In genomic region chr2:149829955-149830535, GRCm38 (mm10) we compare ENCODE assay signal across 8 mouse cellular contexts. TPM values are rescaled to one million over a fixed set of nuclear protein-coding genes. Genes with fewer than 3 reads are reported as not detected.
DNase-seq lines count a peak whose midpoint lies in the region; ATAC-seq and TF ChIP-seq lines count a peak whose summit lies in the region.

No protein-coding gene starts in this region.

- peak; percentile 3 for DNase-seq in kidney, postnatal 0 days (ENCODE audit: low spot score)
- DNase-seq in kidney, postnatal 14 days = no peak
- DNase-seq in cerebellum, adult 18-20 months = peak; percentile 56 to 60
- DNase-seq in urinary bladder, adult 2 months (ENCODE audit: low spot score) = no peak
- no peak for DNase-seq in adrenal gland, postnatal 4 days (ENCODE audit: low spot score in 2 of 2)
- DNase-seq in spleen, postnatal 14 days (ENCODE audit: low spot score in 2 of 2) = no peak

- H3K4me1 ChIP-seq in kidney, postnatal 0 days (replicated peaks; ENCODE audit: insufficient read depth, low read length) = no peaks in the 10 kb centered on the region
- H3K4me1 ChIP-seq in forebrain, embryonic 15.5 days = peaks cover 26% of the 10 kb centered on the region
- H3K4me1 ChIP-seq in liver, embryonic 12.5 days = no peaks in the 10 kb centered on the region

- H3K27me3 ChIP-seq in kidney, postnatal 0 days (ENCODE audit: insufficient read depth, low read length) = peaks cover 24% of the 10 kb centered on the region
- H3K27me3 ChIP-seq in forebrain, embryonic 15.5 days = peaks cover 11% of the 10 kb centered on the region; the same call in 1 of the 2 replicates
- H3K27me3 ChIP-seq in liver, embryonic 12.5 days (replicated peaks) = peaks cover 41% of the 10 kb centered on the region

- H3K4me2 ChIP-seq in kidney, postnatal 0 days (ENCODE audit: low read length) = peak overlapping the region; percentile 70
- peak overlapping the region; percentile 96 for H3K4me2 ChIP-seq in forebrain, embryonic 15.5 days (replicated peaks)
- peak overlapping the region; percentile 55 for H3K4me2 ChIP-seq in liver, embryonic 12.5 days

- H3K9me3 ChIP-seq in kidney, postnatal 0 days (replicated peaks; ENCODE audit: low read length) = no peaks in the 10 kb centered on the region
- H3K9me3 ChIP-seq in forebrain, embryonic 15.5 days = no peaks in the 10 kb centered on the region
- H3K9me3 ChIP-seq in liver, embryonic 12.5 days (replicated peaks) = no peaks in the 10 kb centered on the region

- peak overlapping the region; percentile 43 for H3K4me3 ChIP-seq in kidney, postnatal 0 days (replicated peaks; ENCODE audit: low read depth, low read length)
- peak overlapping the region; percentile 63 for H3K4me3 ChIP-seq in forebrain, embryonic 15.5 days
- peak overlapping the region; percentile 31 for H3K4me3 ChIP-seq in liver, embryonic 12.5 days

- H3K27ac ChIP-seq in kidney, postnatal 0 days = no peak overlapping the region
- H3K27ac ChIP-seq in forebrain, embryonic 15.5 days (replicated peaks) = no peak overlapping the region
- no peak overlapping the region for H3K27ac ChIP-seq in liver, embryonic 12.5 days

- ATAC-seq in kidney, postnatal 0 days (replicated peaks; ENCODE audit: low FRiP score, low read depth) = no peak
- peak; percentile 39 for ATAC-seq in forebrain, embryonic 15.5 days (replicated peaks)
- ATAC-seq in liver, embryonic 12.5 days = no peak

- no peak for TF ChIP-seq CTCF in kidney, postnatal 0 days (IDR thresholded peaks at IDR 0.05; ENCODE audit: low read depth)

- no peak overlapping the region for H3K9ac ChIP-seq in kidney, postnatal 0 days (ENCODE audit: low read depth, low read length)
- H3K9ac ChIP-seq in forebrain, embryonic 15.5 days (replicated peaks) = peak overlapping the region; percentile 65
- H3K9ac ChIP-seq in liver, embryonic 12.5 days = no peak overlapping the region

- no peaks in the 10 kb centered on the region for H3K36me3 ChIP-seq in kidney, postnatal 0 days (ENCODE audit: insufficient read depth, low read length)
- H3K36me3 ChIP-seq in forebrain, embryonic 15.5 days = no peaks in the 10 kb centered on the region
- no peaks in the 10 kb centered on the region for H3K36me3 ChIP-seq in liver, embryonic 12.5 days

- WGBS in kidney, postnatal 0 days = 3% methylated on average over 26 of the region's 26 CpGs
- WGBS in forebrain, embryonic 15.5 days = 3% methylated on average over 26 of the region's 26 CpGs
- 3% methylated on average over 26 of the region's 26 CpGs for WGBS in liver, embryonic 12.5 days (ENCODE audit: insufficient replicate concordance)

RNA-seq across cellular contexts. Expression of gene C530025M09Rik, which starts 1.0 kb away (rescaled TPM):
- polyA plus RNA-seq in kidney, postnatal 0 days (2015; fragmentation: Nextera tagmentation; extraction: Ambion mirVana) = not detected in 2 replicates
- 0.49 and 1.3 TPM in 2 replicates for polyA plus RNA-seq in forebrain, embryonic 15.5 days (2015; fragmentation: Nextera tagmentation; extraction: Ambion mirVana)
- 0.20 TPM in 1 of 2 replicates, not detected in the other for polyA plus RNA-seq in liver, embryonic 12.5 days (2016; fragmentation: Nextera tagmentation; extraction: Ambion mirVana)
- 0.12 TPM in 1 of 2 replicates, not detected in the other for polyA plus RNA-seq in urinary bladder, adult 2 months (2012; rRNA removed)
- not detected for total RNA-seq in adrenal gland, postnatal 4 days (2021)

RNA-seq across cellular contexts. Expression of gene Syndig1, which starts 1.0 kb away (rescaled TPM):
- 2.7 and 2.8 TPM in 2 replicates for polyA plus RNA-seq in kidney, postnatal 0 days (2015; fragmentation: Nextera tagmentation; extraction: Ambion mirVana)
- 13.9 and 16.6 TPM in 2 replicates for polyA plus RNA-seq in forebrain, embryonic 15.5 days (2015; fragmentation: Nextera tagmentation; extraction: Ambion mirVana)
- polyA plus RNA-seq in liver, embryonic 12.5 days (2016; fragmentation: Nextera tagmentation; extraction: Ambion mirVana) = 0.97 and 1.3 TPM in 2 replicates
- 35.4 and 37.0 TPM in 2 replicates for polyA plus RNA-seq in urinary bladder, adult 2 months (2012; rRNA removed)
- total RNA-seq in adrenal gland, postnatal 4 days (2021) = 1 to 10 TPM; 2.9 to 3.5 TPM

Comparison
In these comparisons a context has a peak if more than half of its experiments do, and no peak if none do; other contexts are left out.
1. DNase-seq: peak in kidney, postnatal 0 days (single experiment) and cerebellum, adult 18-20 months (2 of 2); none in kidney, postnatal 14 days (single experiment), urinary bladder, adult 2 months (single experiment), adrenal gland, postnatal 4 days (0 of 2) and spleen, postnatal 14 days (0 of 2).
2. Peak in every context shown above with its lines, with median percentiles within 50 percentile points of each other: H3K4me2 ChIP-seq and H3K4me3 ChIP-seq.